15 mouse cellular contexts compared by ENCODE assay signal in genomic region chr3:42382151-42382550, GRCm38 (mm10).
DNase-seq lines count a peak whose midpoint lies in the region; TF ChIP-seq lines count a peak whose summit lies in the region.
"Had no signal": no experiment of that assay in that cellular context is flagged by ENCODE, and none has a peak within 500 bp of the region (broad histone marks: within the 10 kb centered on the region; RNA-seq: fewer than 3 reads in every experiment).

No protein-coding gene starts in this region.

- no peak overlapping the region for H3K27ac ChIP-seq in cerebellum, adult 2 months (ENCODE audit: insufficient read depth, low read length)
- H3K27ac ChIP-seq in midbrain, embryonic 10.5 days (replicated peaks) = no peak overlapping the region
- H3K27ac ChIP-seq: heart, adult 2 months; hindbrain, embryonic 12.5 days; intestine, embryonic 15.5 days; limb, embryonic 12.5 days had no signal

- no peak overlapping the region for H3K4me3 ChIP-seq in cerebellum, adult 2 months (replicated peaks; ENCODE audit: insufficient read depth, low read depth, low read length)
- no peak overlapping the region for H3K4me3 ChIP-seq in midbrain, embryonic 10.5 days
- H3K4me3 ChIP-seq: heart, adult 2 months; hindbrain, embryonic 12.5 days; intestine, embryonic 15.5 days; limb, embryonic 12.5 days had no signal

- no peak for TF ChIP-seq CTCF in cerebellum, adult 2 months (IDR thresholded peaks at IDR 0.05; ENCODE audit: borderline replicate concordance, insufficient read depth, low read depth, low read length)

- peak; percentile 50 to 77 for DNase-seq in cerebellum, adult 2 months
- peak; percentile 63 to 71 for DNase-seq in cerebellum, postnatal 10 days
- peak; percentile 27 for DNase-seq in left cerebral cortex, adult 11 months (ENCODE audit: low spot score)
- DNase-seq in right cerebral cortex, postnatal 14 days = peak; percentile 7
- DNase-seq in midbrain, embryonic 10.5 days (ENCODE audit: low spot score) = no peak
- DNase-seq in testis, postnatal 14 days (ENCODE audit: low spot score) = no peak
- no peak for DNase-seq in gastrocnemius, postnatal 14 days
- DNase-seq: adrenal gland, adult 2 months; heart, adult 2 months; kidney, postnatal 10 days; lung, postnatal 14 days had no signal

- WGBS in cerebellum, adult 2 months = 40% methylated on average over 5 of the region's 5 CpGs
- 82% methylated on average over 5 of the region's 5 CpGs for WGBS in midbrain, embryonic 10.5 days

- intact Hi-C loops in gastrocnemius, postnatal 14 days (cut with DNase I; ENCODE audit: low total_unique reads) = no loop called here

- H3K36me3 ChIP-seq in midbrain, embryonic 10.5 days = no peaks in the 10 kb centered on the region
- H3K36me3 ChIP-seq: G1E; hindbrain, embryonic 12.5 days; intestine, embryonic 15.5 days; limb, embryonic 12.5 days had no signal

- H3K27me3 ChIP-seq in cerebellum, adult 2 months (ENCODE audit: control insufficient read depth, insufficient read depth, low read length) = no peaks in the 10 kb centered on the region
- H3K27me3 ChIP-seq in midbrain, embryonic 10.5 days (ENCODE audit: low read depth, poor library complexity, severe bottlenecking) = no peaks in the 10 kb centered on the region
- H3K27me3 ChIP-seq: hindbrain, embryonic 12.5 days; intestine, embryonic 15.5 days; limb, embryonic 12.5 days had no signal

- H3K4me1 ChIP-seq in cerebellum, adult 2 months (ENCODE audit: control insufficient read depth, insufficient read depth, low read length) = no peaks in the 10 kb centered on the region
- no peaks in the 10 kb centered on the region for H3K4me1 ChIP-seq in midbrain, embryonic 10.5 days
- H3K4me1 ChIP-seq: hindbrain, embryonic 12.5 days; intestine, embryonic 15.5 days; limb, embryonic 12.5 days had no signal

- no peaks in the 10 kb centered on the region for H3K9me3 ChIP-seq in midbrain, embryonic 10.5 days (replicated peaks)
- H3K9me3 ChIP-seq: G1E; hindbrain, embryonic 12.5 days; intestine, embryonic 15.5 days; limb, embryonic 12.5 days had no signal

- no peak for TF ChIP-seq POLR2A in cerebellum, adult 2 months (IDR thresholded peaks at IDR 0.05; ENCODE audit: borderline replicate concordance, insufficient read depth, low read length)

Comparison
In these comparisons a context has a peak if more than half of its experiments do, and no peak if none do; other contexts are left out.
1. DNase-seq: peak in cerebellum, adult 2 months (2 of 2), cerebellum, postnatal 10 days (2 of 2), left cerebral cortex, adult 11 months (single experiment) and right cerebral cortex, postnatal 14 days (single experiment); none in midbrain, embryonic 10.5 days (single experiment), testis, postnatal 14 days (single experiment) and gastrocnemius, postnatal 14 days (single experiment).